Mouse (Mus musculus): ENCODE data around the gene Tfap2a.

GRCm38 (mm10) chr13:40710062-40710342, 28.2 kb downstream of the Tfap2a start:
- TF ChIP-seq CHD2 (IDR thresholded peaks at IDR 0.05; ENCODE audit: low read depth, low read length): no peak
- TF ChIP-seq ZNF384 (IDR thresholded peaks at IDR 0.05; ENCODE audit: low read depth, low read length): no peak
- no peak for TF ChIP-seq HCFC1 (IDR thresholded peaks at IDR 0.05; ENCODE audit: borderline replicate concordance, insufficient read depth, low read length)
- TF ChIP-seq MAFK (IDR thresholded peaks at IDR 0.05; ENCODE audit: insufficient read depth, low read depth, low read length): no peak
- TF ChIP-seq ZC3H11A (IDR thresholded peaks at IDR 0.05; ENCODE audit: borderline replicate concordance, low read depth, low read length): no peak
